Mouse (Mus musculus) midbrain, embryonic 12.5 days (tissue): ENCODE measurements around the gene Utp6. TPM values are rescaled to one million over a fixed set of nuclear protein-coding genes. Genes with fewer than 3 reads are reported as not detected.

Source experiments
- ATAC-seq: fragments of 200-750 bp; cut with Nextera tagmentation; 2 replicates; pipeline ENCODE4 v1.8.0; 2017; ENCODE audit warnings: low read depth, moderate TSS enrichment, moderate library complexity; ENCODE audit not compliant: low FRiP score
- H3K27ac ChIP-seq: fragments of 300-500 bp; sonication (generic); replicated peaks from 2 replicates; pipeline ENCODE4 v1.5.1; 2016; ENCODE audit warnings: mild to moderate bottlenecking
- H3K27me3 ChIP-seq: fragments of 300-500 bp; sonication (generic); 2 replicates; pipeline ENCODE4 v1.6.1; 2016; ENCODE audit warnings: mild to moderate bottlenecking
- H3K36me3 ChIP-seq: fragments of 300-500 bp; sonication (generic); 2 replicates; pipeline ENCODE4 v1.6.1; 2016
- H3K4me1 ChIP-seq: fragments of 300-500 bp; sonication (generic); 2 replicates; pipeline ENCODE4 v1.6.1; 2016
- H3K4me2 ChIP-seq: fragments of 300-500 bp; sonication (generic); replicated peaks from 2 replicates; pipeline ENCODE4 v1.6.1; 2016; ENCODE audit warnings: mild to moderate bottlenecking, moderate library complexity
- H3K4me3 ChIP-seq: fragments of 300-500 bp; sonication (generic); 2 replicates; pipeline ENCODE4 v1.5.1; 2016; ENCODE audit warnings: mild to moderate bottlenecking
- H3K9ac ChIP-seq: fragments of 300-500 bp; sonication (generic); replicated peaks from 2 replicates; pipeline ENCODE4 v1.6.1; 2016; ENCODE audit warnings: mild to moderate bottlenecking, moderate library complexity
- H3K9me3 ChIP-seq: fragments of 300-500 bp; sonication (generic); 2 replicates; pipeline ENCODE4 v1.6.1; 2016; ENCODE audit warnings: mild to moderate bottlenecking
- WGBS: fragments of 180-500 bp; shearing (Covaris S2); methylation state at CpG from one replicate; pipeline ENCODE4 v1.1.7; 2016; 5-methylcytosine and 5-hydroxymethylcytosine counted together
- polyA plus RNA-seq: library from polyadenylated mRNA; unstranded; fragments of >200 nt; fragmentation: Nextera tagmentation; extraction: Ambion mirVana; gene quantifications from 2 replicates; pipeline ENCODE4 v1.2.1, GENCODE M21; 2016

The Utp6 gene
- polyA plus RNA-seq, 1 experiment from 2014 or later = 60.2 TPM

DNA sequence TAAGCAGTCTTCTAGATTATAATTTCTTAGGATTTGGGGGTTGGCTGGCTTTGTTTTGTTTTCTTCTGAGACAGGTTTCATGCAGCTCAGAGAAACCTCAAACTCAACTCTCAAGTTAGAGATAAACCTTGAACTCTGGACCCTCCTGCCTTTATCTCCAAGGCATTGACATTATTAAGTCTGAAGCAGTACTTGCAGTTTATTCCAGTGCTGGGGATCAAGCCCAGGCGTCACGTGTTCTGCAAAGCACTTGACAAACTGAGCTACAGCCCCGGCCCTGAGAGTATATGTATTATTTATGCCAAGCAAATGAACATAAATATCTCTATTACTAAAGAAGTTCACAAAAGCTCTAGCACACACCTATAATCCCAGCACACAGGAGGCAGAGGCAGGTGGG lies 14.9 kb downstream of the Utp6 start:
- Histone ChIP-seq H3K36me3 (peaks cover 90% of the 10 kb centered on the region), H3K4me3 (no peak overlapping the region)
- WGBS = 97% methylated on average over 3 of the region's 3 CpGs

DNA sequence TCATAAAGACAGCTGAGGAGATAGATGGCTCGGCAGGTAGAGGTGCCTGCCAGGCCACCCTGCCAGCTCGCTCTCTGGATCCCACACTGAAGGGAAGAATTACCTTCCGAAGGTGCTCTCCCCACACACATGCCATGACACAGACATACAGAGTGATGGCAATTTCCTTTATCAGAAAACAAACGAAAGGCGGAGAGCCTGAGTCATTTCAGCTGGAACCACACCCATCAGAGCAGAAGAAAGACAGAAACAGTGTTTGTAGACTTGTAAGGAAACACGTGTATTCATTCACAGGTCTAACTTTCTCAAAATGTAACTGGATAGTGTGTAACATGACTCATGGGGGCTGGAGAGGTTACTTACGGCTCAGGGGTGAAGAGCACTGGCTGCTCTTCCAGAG lies 18.6 kb downstream of the Utp6 start:
- 92% methylated on average over 7 of the region's 7 CpGs for WGBS
- no peak for ATAC-seq
- Histone ChIP-seq H3K9ac (no peak overlapping the region), H3K4me2 (no peak overlapping the region), H3K27ac (no peak overlapping the region), H3K27me3 (no peaks in the 10 kb centered on the region), H3K4me1 (no peaks in the 10 kb centered on the region), H3K4me3 (no peak overlapping the region), H3K36me3 (peaks cover 90% of the 10 kb centered on the region), H3K9me3 (no peaks in the 10 kb centered on the region)

More for the DNA sequence above, 14.9 kb downstream of the Utp6 start:
- Histone ChIP-seq H3K27me3 (no peaks in the 10 kb centered on the region), H3K9ac (no peak overlapping the region), H3K4me1 (no peaks in the 10 kb centered on the region), H3K27ac (no peak overlapping the region), H3K9me3 (no peaks in the 10 kb centered on the region), H3K4me2 (no peak overlapping the region)
- no peak for ATAC-seq

DNA sequence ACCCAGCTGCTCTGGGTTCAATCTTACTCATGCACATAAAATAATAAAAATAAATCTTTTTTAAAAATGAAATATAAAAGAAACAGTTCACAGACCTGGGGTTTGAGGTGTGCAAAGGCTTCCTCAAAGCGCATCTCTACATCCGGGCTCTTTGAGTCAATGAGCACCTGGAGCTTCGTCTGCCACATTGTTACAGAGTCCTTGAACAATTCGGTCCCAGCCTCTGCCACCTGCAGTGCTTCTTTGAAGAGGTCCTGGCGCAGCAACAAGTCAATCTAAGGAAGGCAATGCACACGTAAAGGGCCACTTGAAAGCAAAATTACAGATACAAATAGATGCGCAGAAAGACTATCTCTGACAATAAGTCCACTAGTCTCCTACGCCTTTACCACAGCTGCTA lies 19.1 kb downstream of the Utp6 start:
- Histone ChIP-seq H3K36me3 (peaks cover 88% of the 10 kb centered on the region), H3K9me3 (no peaks in the 10 kb centered on the region), H3K4me2 (no peak overlapping the region), H3K9ac (no peak overlapping the region), H3K4me1 (no peaks in the 10 kb centered on the region), H3K4me3 (no peak overlapping the region), H3K27ac (no peak overlapping the region), H3K27me3 (no peaks in the 10 kb centered on the region)
- WGBS = 89% methylated on average over 8 of the region's 8 CpGs
- no peak for ATAC-seq

DNA sequence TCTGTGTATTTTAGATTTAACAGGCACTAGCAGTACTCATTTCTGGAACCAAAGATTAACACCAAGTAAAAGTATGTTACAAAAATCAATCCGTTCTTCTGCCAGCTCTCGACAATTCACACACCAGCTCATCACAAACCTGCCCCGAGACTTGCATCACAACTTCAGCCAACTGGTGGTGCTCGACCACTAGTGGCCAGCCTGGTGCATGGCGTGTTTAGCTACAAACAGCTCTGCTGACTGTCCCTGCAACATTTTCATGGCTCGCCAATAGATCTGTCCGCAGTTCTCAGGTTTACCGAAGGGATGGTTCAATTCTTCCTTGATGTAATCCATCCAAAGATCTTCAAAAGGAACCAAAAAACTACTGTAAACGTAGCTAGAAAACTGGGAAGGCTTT lies 26.4 kb downstream of the Utp6 start:
- Histone ChIP-seq H3K27ac (no peak overlapping the region), H3K4me2 (no peak overlapping the region), H3K4me1 (no peaks in the 10 kb centered on the region), H3K4me3 (no peak overlapping the region), H3K36me3 (peaks cover 82% of the 10 kb centered on the region), H3K27me3 (no peaks in the 10 kb centered on the region), H3K9me3 (no peaks in the 10 kb centered on the region), H3K9ac (no peak overlapping the region)
- 90% methylated on average over 9 of the region's 9 CpGs for WGBS
- no peak for ATAC-seq

DNA sequence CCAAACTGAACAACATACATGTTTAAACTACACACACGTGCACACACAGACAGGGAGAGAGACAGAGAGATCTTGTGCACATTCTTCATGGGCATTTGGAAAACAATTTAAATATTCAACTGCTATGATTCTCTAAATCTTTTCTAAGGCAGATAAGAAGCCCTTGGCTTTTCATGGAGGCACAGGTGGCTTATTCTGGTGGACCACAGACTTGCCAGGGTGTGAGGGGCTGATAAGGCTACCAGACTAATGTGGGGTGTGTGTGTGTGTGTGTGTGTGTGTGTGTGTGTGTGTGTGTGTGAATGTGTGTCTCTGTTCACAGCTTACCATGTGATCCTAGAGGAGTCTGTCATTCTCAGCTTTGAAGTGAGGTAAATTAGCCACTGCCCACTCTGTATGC lies 39.4 kb downstream of the Utp6 start:
- Histone ChIP-seq H3K27me3 (no peaks in the 10 kb centered on the region), H3K9ac (no peak overlapping the region), H3K27ac (no peak overlapping the region), H3K4me3 (no peak overlapping the region), H3K4me1 (no peaks in the 10 kb centered on the region), H3K4me2 (no peak overlapping the region), H3K9me3 (no peaks in the 10 kb centered on the region), H3K36me3 (no peaks in the 10 kb centered on the region)
- no peak for ATAC-seq
- WGBS = 67% methylated on average over 1 of the region's 1 CpGs

DNA sequence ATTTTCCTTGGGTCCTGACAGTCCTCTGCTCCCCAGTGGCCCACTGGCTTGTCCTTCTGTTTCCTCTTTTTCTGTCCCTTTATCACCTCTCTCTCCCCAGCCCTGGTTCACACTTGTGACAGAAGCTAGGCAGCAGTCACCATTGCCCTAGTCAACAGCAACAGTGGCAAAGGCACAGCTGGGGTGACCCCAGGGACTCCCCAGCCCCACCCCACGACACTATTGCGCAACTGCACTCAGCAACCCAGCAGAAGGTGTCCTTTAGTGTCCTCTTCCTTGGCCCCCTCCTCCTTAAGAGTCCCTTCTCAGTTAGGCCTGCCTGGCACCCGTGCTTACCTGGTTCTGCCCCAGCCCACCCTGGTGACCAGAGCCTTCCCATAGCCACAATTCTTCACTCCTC lies 40.0 kb downstream of the Utp6 start:
- no peaks in the 10 kb centered on the region for H3K27me3 ChIP-seq
- no peaks in the 10 kb centered on the region for H3K36me3 ChIP-seq
- H3K4me3 ChIP-seq = no peak overlapping the region
- no peaks in the 10 kb centered on the region for H3K9me3 ChIP-seq
- H3K4me1 ChIP-seq = no peaks in the 10 kb centered on the region
- H3K9ac ChIP-seq = no peak overlapping the region
- whole genome bisulfite sequencing = 58% methylated on average over 3 of the region's 3 CpGs
- no peak overlapping the region for H3K27ac ChIP-seq
- no peak overlapping the region for H3K4me2 ChIP-seq
- no peak for ATAC-seq

DNA sequence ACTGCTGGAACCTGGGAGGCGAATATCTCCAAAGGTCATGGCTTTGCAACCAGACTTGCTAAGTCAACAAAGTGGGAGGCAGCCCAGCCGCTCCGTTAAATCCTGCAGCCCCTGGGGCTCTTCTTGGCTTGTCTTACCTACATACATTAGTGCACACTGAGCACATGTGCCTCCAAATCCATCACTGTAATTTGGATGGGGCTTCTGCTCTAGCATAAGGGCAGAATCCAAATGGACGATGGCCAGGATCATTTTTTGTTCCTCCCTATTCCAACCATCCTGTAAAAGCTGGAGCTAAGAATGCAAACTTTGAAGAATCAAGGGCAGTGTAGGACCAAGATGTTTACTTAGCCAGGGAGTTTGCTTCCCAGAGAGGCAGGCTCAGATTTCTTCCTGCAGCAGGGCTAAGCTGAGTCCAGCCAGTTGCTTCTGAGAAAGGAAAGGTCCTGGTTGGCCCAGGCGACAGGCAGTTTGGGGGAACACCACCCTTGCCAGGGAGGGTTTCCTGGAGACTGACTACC lies 41.6 kb downstream of the Utp6 start:
- H3K9ac ChIP-seq = no peak overlapping the region
- peaks cover 6% of the 10 kb centered on the region; the same call in 1 of the 2 replicates for H3K4me1 ChIP-seq
- no peaks in the 10 kb centered on the region for H3K36me3 ChIP-seq
- WGBS = 62% methylated on average over 5 of the region's 5 CpGs
- H3K4me3 ChIP-seq = no peak overlapping the region
- H3K9me3 ChIP-seq = no peaks in the 10 kb centered on the region
- H3K27ac ChIP-seq = no peak overlapping the region
- H3K27me3 ChIP-seq = no peaks in the 10 kb centered on the region
- no peak for ATAC-seq
- H3K4me2 ChIP-seq = no peak overlapping the region

DNA sequence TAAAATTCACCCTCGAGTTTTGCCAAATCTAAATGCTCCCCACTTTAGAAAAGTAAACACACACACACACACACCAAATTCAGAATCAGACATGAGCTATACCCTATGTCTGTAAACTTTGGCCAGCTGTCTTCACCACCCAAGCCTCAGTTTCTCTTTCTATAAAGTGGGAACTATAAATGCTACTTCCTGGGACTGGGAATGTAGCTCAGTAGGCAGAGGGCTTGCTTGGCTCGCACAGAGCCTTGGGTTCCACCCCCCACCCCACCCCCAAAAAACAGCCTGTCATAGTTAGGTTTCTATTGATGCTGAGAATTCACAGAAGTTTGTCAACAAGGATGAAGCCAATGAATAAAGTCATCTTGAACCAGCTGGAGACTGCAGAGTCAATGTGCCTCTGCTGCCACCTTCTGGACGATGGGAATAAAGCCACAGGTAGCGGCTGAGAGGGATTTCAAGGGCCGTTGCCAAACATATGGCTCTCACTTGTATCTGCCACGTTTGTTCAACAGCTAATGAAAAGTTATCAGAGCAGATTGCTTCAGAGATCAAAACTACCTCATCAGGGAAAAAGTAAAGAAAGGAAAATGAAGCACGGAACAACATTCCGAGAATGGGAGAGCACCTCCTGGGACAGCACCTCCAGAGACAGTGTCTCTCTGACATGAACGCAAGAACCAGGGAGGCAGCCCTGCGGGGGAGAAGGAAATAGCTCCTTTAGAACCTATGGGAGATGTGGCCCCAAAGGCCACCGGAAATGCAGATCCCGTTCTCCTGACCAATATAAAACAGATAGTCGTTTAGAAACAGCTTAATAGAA lies 42.3 kb downstream of the Utp6 start:
- Histone ChIP-seq H3K36me3 (no peaks in the 10 kb centered on the region), H3K4me1 (peaks cover 7% of the 10 kb centered on the region; the same call in 1 of the 2 replicates), H3K27me3 (no peaks in the 10 kb centered on the region), H3K4me3 (no peak overlapping the region), H3K4me2 (no peak overlapping the region), H3K27ac (no peak overlapping the region), H3K9me3 (no peaks in the 10 kb centered on the region), H3K9ac (no peak overlapping the region)
- WGBS = 28% methylated on average over 13 of the region's 13 CpGs
- no peak for ATAC-seq

DNA sequence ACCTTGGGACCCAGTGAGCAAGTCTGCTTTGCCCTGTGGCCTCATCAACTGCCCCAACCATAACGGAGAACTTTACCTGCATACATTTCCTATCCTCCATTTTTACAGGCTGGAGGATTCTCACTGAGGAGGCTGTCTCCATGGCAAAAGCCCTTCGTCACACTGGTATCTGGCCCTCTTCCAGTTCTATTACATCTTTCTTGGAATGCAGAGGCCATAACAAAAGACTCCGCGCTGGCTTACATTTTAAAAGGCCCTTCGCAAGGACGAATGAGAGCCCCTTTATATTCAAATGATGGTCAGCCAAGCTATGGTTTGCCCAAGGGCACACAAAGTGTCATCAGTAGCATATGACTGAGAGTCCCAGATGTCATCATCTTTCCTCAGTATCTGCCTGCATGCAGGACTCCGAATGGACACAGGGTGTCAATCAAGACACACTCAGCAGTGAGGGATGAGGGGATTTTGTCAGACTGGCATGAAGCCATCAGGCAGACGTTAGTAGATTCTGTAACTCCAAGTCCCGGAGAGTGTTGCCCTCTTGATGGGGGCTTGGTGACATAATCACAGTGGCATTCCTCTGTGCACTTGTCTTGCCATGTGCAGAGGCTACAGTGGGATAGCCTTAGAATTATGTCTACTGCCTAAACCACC lies 46.4 kb downstream of the Utp6 start:
- 39% methylated on average over 9 of the region's 9 CpGs for WGBS
- no peak for ATAC-seq
- no peak overlapping the region for H3K9ac ChIP-seq
- H3K36me3 ChIP-seq = no peaks in the 10 kb centered on the region
- H3K4me1 ChIP-seq = peaks cover 7% of the 10 kb centered on the region; the same call in 1 of the 2 replicates
- no peak overlapping the region for H3K4me2 ChIP-seq
- no peaks in the 10 kb centered on the region for H3K27me3 ChIP-seq
- H3K4me3 ChIP-seq = no peak overlapping the region
- H3K27ac ChIP-seq = no peak overlapping the region
- no peaks in the 10 kb centered on the region for H3K9me3 ChIP-seq

DNA sequence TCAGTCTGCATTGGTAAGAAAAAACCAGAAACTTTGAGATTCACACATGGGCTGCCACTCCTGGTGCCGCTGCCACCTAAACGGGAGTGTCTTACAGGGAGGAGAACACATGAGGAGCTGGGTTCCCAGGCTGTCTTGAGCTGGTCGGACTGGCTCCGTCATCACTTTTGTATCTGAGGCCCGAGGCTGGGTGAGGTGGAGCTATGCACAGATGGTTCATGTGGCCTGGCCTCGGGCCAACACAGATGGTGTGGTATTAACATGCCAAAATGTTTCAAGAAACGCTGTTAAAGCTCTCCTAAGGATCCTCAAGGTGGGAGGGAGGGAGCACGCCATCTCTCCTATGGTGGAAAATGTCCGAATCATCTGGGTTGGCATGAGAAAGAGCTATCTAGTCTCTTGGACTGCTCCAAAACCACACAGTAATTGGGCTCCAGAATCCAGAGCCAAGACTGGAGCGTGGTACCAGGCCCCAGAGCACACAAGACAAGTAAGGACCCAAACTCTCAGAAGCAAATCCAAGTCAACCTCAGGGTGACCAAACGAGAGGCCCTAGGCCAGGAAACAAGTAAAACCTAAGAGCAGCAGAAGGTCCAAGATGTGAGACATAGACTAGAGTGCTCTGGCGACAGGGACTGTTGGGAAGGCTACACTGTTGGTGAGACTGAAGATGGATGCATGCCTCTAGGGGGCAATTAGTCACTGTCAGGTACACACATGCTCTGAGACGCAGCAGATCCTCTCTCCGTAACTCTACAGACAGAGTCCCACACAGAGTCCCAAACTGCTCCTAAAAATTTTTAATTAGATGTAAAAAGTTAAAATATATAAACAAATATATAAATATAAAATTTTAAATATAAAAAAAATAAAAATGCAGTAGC lies 53.3 kb downstream of the Utp6 start:
- no peaks in the 10 kb centered on the region for H3K4me1 ChIP-seq
- H3K36me3 ChIP-seq = no peaks in the 10 kb centered on the region
- no peak overlapping the region for H3K9ac ChIP-seq
- H3K9me3 ChIP-seq = no peaks in the 10 kb centered on the region
- ATAC-seq = no peak
- 86% methylated on average over 14 of the region's 14 CpGs for WGBS
- H3K27ac ChIP-seq = no peak overlapping the region
- no peak overlapping the region for H3K4me3 ChIP-seq
- no peaks in the 10 kb centered on the region for H3K27me3 ChIP-seq
- no peak overlapping the region for H3K4me2 ChIP-seq

DNA sequence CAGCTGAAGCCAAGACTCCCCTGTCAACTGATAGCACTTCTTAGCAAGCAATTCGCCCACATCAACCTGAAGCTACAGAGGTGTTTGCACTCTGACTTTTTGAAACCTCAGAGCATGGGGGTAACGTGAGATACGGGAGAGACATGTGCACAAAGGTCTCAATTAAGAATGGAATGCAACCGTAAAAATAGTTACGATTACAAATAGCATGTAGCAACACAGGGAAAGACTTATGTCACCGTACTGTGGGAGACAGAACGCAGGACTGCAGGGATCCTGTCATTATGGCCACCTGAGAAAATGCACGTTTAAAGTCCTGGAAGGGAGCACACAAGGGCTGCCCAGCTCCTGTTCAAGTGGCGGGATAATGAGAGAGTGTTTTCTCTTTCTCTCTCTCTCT lies 55.3 kb downstream of the Utp6 start:
- no peak for ATAC-seq
- WGBS = 76% methylated on average over 9 of the region's 9 CpGs
- no peak overlapping the region for H3K4me2 ChIP-seq
- no peak overlapping the region for H3K9ac ChIP-seq
- no peaks in the 10 kb centered on the region for H3K27me3 ChIP-seq
- H3K4me1 ChIP-seq = no peaks in the 10 kb centered on the region
- H3K9me3 ChIP-seq = no peaks in the 10 kb centered on the region
- H3K36me3 ChIP-seq = no peaks in the 10 kb centered on the region
- H3K27ac ChIP-seq = no peak overlapping the region
- no peak overlapping the region for H3K4me3 ChIP-seq
